Mouse (Mus musculus) intestine, embryonic 16.5 days (tissue): Measurements from ENCODE around the gene Klhl30. TPM values are rescaled to one million over a fixed set of nuclear protein-coding genes. Genes with fewer than 3 reads are reported as not detected.
A peak's percentile ranks its signal among the peaks of the same experiment; 100 is the strongest.

ENCODE experiments used
- ATAC-seq: fragments of 200-750 bp; cut with Nextera tagmentation; 2 replicates; pipeline ENCODE4 v1.8.0; 2017; ENCODE audit warnings: moderate TSS enrichment, moderate library complexity
- H3K27ac ChIP-seq: fragments of 300-500 bp; sonication (generic); 2 replicates; pipeline ENCODE4 v1.5.1; 2014; ENCODE audit warnings: mild to moderate bottlenecking, low read length
- H3K27me3 ChIP-seq: fragments of 300-500 bp; sonication (generic); replicated peaks from 2 replicates; pipeline ENCODE4 v1.6.1; 2014; ENCODE audit warnings: low read length, control low read depth, mixed read lengths; ENCODE audit not compliant: control insufficient read depth, insufficient read depth
- H3K36me3 ChIP-seq: fragments of 300-500 bp; sonication (generic); 2 replicates; pipeline ENCODE4 v1.6.1; 2014; ENCODE audit warnings: low read length, control low read depth; ENCODE audit not compliant: control insufficient read depth, insufficient read depth
- H3K4me1 ChIP-seq: fragments of 300-500 bp; sonication (generic); 2 replicates; pipeline ENCODE4 v1.6.1; 2014; ENCODE audit warnings: low read length, control low read depth, mixed read lengths; ENCODE audit not compliant: control insufficient read depth, insufficient read depth
- H3K4me2 ChIP-seq: fragments of 300-500 bp; sonication (generic); 2 replicates; pipeline ENCODE4 v1.6.1; 2014; ENCODE audit warnings: low read depth, low read length, control low read depth
- H3K4me3 ChIP-seq: fragments of 300-500 bp; sonication (generic); 2 replicates; pipeline ENCODE4 v1.5.1; 2014; ENCODE audit warnings: mild to moderate bottlenecking, low read length
- H3K9ac ChIP-seq: fragments of 300-500 bp; sonication (generic); 2 replicates; pipeline ENCODE4 v1.6.1; 2014; ENCODE audit warnings: low read depth, low read length
- H3K9me3 ChIP-seq: fragments of 300-500 bp; sonication (generic); 2 replicates; pipeline ENCODE4 v1.6.1; 2016; ENCODE audit warnings: low read length, control low read depth; ENCODE audit not compliant: control insufficient read depth
- WGBS: fragments of 180-500 bp; shearing (Covaris S2); extraction: QIAGEN DNeasy Blood & Tissue Kit; methylation state at CpG from one replicate; pipeline ENCODE4 v1.1.7; 2014; 5-methylcytosine and 5-hydroxymethylcytosine counted together
- polyA plus RNA-seq: library from polyadenylated mRNA; unstranded; fragments of >200 nt; fragmentation: Nextera tagmentation; extraction: Ambion mirVana; gene quantifications from 2 replicates; pipeline ENCODE4 v1.2.1, GENCODE M21; 2015

Gene Klhl30
- polyA plus RNA-seq, 1 experiment from 2014 or later, result 0.37 TPM

DNA sequence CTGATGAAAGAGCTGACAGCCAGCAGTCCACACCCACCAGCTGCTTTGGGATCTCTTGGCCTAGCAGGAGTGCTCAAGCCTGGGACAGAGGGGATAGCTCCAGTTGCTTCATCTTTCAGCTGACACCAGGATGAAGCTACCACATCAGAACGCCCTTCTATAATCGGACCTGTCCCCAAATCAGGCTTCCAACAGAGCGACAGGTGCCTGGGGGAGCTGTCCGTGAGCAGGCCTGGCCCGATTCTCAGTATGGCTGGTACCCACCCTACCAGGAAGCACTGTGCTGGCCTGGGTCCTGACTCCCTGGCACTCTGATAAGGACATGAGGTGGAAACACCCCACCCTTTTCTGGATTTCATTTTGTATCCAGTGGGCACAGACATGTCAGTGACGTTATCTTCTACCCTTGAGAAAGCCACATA lies 22.6 kb downstream of the Klhl30 start:
- Histone ChIP-seq H3K4me3 (no peak overlapping the region), H3K4me1 (peaks cover 21% of the 10 kb centered on the region), H3K27ac (no peak overlapping the region), H3K4me2 (no peak overlapping the region), H3K9ac (no peak overlapping the region), H3K36me3 (peaks cover 41% of the 10 kb centered on the region), H3K27me3 (no peaks in the 10 kb centered on the region), H3K9me3 (no peaks in the 10 kb centered on the region)
- no peak for ATAC-seq
- WGBS, result 87% methylated on average over 6 of the region's 6 CpGs

DNA sequence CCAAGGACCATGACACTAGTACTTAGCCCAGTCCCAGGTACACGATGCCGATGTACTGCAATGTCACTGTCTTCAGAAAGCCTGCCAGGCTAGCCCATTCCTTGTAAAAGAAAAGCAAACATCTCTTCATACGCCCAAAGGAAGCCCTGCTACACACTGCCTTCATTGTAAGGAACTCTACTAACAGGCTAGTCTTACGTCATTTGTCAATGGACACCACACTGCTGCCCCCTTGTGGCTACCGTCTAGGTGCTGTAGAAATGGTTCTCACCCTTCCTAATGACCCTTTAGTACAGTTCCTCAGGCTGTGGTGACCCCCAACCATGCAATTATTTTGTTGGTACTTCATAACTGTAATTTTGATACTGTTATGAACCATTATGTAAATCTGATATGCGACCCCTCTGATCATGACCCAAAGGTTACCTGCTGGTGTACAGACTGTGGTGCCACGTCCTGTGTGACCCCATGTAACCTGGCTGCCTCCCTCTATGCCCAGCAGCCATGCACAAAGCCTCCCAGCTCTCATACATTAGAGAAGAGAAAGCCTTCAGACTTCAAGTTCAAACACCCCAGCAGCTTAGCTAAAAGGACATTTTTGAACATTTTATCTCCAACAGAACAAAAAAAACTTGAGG lies 29.8 kb downstream of the Klhl30 start:
- Histone ChIP-seq H3K9ac (no peak overlapping the region), H3K27me3 (no peaks in the 10 kb centered on the region), H3K4me1 (no peaks in the 10 kb centered on the region), H3K4me2 (no peak overlapping the region), H3K9me3 (no peaks in the 10 kb centered on the region), H3K27ac (no peak overlapping the region), H3K36me3 (peaks cover 27% of the 10 kb centered on the region), H3K4me3 (no peak overlapping the region)
- 53% methylated on average over 7 of the region's 7 CpGs for WGBS
- ATAC-seq, result peak; percentile 70

DNA sequence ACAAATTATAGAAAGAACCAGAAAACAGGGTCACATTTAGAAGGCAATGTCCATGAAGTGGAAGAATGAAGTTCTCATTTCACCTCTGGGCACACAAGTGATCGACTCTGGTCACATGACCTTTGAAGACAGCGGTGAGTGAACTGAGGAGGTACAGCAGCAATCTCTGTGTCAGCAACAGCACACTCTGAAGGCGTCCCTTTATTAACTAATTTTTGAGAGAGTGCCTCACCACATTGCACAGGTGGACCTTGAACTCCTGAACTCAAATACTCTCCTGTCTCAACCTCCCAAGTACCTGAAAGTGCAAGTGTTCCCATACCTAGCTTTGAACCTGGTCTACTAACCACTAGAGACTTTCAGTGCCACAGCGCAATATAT lies 30.3 kb downstream of the Klhl30 start:
- peaks cover 23% of the 10 kb centered on the region; the same call in 1 of the 2 replicates for H3K36me3 ChIP-seq
- H3K9ac ChIP-seq, result no peak overlapping the region
- H3K27ac ChIP-seq, result no peak overlapping the region
- no peaks in the 10 kb centered on the region for H3K9me3 ChIP-seq
- no peak overlapping the region for H3K4me3 ChIP-seq
- ATAC-seq, result peak; percentile 37; the same call in 1 of the 2 replicates
- H3K4me1 ChIP-seq, result no peaks in the 10 kb centered on the region
- 85% methylated on average over 4 of the region's 4 CpGs for WGBS
- no peaks in the 10 kb centered on the region for H3K27me3 ChIP-seq
- no peak overlapping the region for H3K4me2 ChIP-seq

DNA sequence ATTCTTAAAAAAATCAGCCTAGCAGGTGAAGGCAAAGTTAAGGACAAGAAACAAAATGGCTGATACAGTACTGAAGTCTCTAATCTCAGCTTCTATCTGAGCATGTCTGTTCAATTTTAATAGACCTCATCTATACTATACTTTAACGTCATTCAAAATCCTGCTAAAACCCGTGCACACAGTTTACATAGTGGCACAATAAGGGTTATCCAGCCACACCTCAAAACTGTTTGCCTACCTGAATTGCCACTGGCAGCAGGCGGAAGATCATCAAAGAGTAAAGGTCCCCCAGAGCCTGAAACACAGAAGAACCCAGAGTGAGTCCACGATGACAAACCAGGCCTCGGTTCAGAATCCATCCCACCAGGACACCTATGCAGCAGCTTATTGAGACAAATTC lies 39.6 kb downstream of the Klhl30 start:
- ATAC-seq, result peak; percentile 88
- Histone ChIP-seq H3K4me1 (peaks cover 9% of the 10 kb centered on the region; the same call in 1 of the 2 replicates), H3K36me3 (peaks cover 10% of the 10 kb centered on the region), H3K27me3 (no peaks in the 10 kb centered on the region), H3K4me2 (no peak overlapping the region), H3K4me3 (no peak overlapping the region), H3K9ac (no peak overlapping the region), H3K27ac (no peak overlapping the region; the same call in 1 of the 2 replicates), H3K9me3 (no peaks in the 10 kb centered on the region)
- WGBS, result 65% methylated on average over 5 of the region's 5 CpGs

DNA sequence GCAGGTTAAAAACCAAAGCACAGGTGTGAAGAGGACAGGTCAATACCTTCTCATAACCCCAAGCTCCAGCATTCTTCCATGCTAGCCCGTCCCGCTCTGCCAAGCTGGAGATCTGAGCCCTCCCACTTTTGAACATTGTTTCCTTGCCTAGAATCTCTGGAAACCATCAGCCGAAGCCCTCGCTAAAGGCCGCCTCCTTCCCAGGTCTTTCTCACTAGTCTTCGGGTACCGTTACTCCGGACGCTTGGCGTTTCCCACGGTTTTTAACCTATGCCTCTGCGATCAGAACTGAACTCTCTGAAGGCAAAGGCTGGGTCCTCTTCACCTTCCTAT lies 47.1 kb downstream of the Klhl30 start:
- Histone ChIP-seq H3K4me1 (peaks cover 10% of the 10 kb centered on the region), H3K9ac (peak overlapping the region; percentile 93), H3K27me3 (no peaks in the 10 kb centered on the region), H3K4me2 (peak overlapping the region; percentile 91), H3K36me3 (no peaks in the 10 kb centered on the region), H3K27ac (peak overlapping the region; percentile 73), H3K9me3 (no peaks in the 10 kb centered on the region), H3K4me3 (peak overlapping the region; percentile 90)
- WGBS, result 2% methylated on average over 12 of the region's 12 CpGs
- no peak for ATAC-seq

DNA sequence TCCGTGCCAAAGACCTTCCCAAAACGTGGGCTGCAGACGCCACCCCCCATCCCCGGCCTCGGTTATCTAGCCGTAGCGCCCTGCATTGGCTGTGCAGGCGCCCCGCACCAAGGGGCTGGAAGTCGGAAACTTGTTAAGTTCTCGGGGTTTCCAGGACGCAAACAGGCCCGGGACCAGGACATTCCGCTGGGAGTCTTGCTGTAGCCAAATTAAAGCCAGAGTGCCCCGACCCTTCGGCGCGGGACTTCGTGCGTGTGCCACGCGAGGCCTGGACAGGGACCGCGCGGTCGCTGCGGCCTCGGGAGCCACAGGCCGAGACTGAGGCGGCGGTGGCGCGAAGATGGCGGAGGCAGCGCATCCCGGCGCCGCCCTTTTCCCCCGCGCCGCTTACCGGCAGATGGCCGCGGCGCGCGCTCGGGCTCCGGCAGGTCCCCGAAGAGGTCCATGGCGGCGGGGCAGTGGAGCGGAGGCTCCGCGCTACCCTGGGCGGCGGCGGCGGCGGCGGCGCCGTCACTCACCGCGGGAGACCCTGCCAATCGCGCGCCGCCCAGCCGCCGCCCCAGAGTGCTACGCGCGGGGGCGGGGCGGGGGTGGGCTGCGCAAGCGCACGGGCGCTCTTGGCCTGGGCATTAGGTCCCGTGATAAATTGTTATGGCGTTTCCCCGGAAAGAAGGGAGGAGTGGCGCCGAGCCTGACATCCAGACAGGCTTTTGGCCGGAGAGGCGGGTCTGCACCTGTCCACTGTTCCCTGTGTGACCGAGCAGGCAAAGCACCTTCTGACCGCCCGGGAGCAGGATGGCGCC lies 47.6 kb downstream of the Klhl30 start, which contains the start of gene Ilkap:
Gene Ilkap (minus strand): TSS at position 556 of the 803 bp plus-strand sequence.
- Histone ChIP-seq H3K27ac (peak within 1 kb of the TSS; percentile 73), H3K4me1 (peaks cover 10% of the 10 kb centered on the region), H3K27me3 (no peaks in the 10 kb centered on the region), H3K4me2 (peak within 1 kb of the TSS; percentile 91), H3K9ac (peak within 1 kb of the TSS; percentile 93), H3K4me3 (peak within 1 kb of the TSS; percentile 90), H3K36me3 (no peaks in the 10 kb centered on the region), H3K9me3 (no peaks in the 10 kb centered on the region)
- WGBS, result under 1% methylated on average over 77 of the region's 91 CpGs
- peak; percentile 98 for ATAC-seq

DNA sequence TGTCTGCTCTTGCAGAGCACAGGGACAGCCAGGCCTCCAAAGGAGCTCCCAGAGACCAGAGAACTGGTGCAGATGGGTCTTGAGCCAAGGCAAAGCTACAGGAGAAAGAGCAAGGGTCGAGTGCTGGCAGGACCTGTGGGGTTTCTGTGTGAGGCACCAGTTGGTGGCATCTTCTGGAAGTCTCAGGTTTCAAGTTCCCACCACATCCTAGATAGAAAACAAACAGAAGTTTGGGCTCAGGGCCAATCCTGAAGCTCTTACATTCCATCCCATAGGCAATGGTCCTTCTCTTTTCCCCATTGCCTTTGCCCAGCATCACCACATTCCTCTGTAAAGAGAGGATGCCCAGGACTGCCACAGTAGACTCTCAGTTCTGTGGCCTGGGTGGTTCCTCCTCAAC lies 54.2 kb downstream of the Klhl30 start:
- Histone ChIP-seq H3K27ac (no peak overlapping the region), H3K9ac (no peak overlapping the region), H3K9me3 (no peaks in the 10 kb centered on the region), H3K4me2 (no peak overlapping the region), H3K4me1 (no peaks in the 10 kb centered on the region), H3K27me3 (no peaks in the 10 kb centered on the region), H3K36me3 (no peaks in the 10 kb centered on the region), H3K4me3 (no peak overlapping the region)
- WGBS, result 14% methylated on average over 1 of the region's 1 CpGs
- ATAC-seq, result no peak

DNA sequence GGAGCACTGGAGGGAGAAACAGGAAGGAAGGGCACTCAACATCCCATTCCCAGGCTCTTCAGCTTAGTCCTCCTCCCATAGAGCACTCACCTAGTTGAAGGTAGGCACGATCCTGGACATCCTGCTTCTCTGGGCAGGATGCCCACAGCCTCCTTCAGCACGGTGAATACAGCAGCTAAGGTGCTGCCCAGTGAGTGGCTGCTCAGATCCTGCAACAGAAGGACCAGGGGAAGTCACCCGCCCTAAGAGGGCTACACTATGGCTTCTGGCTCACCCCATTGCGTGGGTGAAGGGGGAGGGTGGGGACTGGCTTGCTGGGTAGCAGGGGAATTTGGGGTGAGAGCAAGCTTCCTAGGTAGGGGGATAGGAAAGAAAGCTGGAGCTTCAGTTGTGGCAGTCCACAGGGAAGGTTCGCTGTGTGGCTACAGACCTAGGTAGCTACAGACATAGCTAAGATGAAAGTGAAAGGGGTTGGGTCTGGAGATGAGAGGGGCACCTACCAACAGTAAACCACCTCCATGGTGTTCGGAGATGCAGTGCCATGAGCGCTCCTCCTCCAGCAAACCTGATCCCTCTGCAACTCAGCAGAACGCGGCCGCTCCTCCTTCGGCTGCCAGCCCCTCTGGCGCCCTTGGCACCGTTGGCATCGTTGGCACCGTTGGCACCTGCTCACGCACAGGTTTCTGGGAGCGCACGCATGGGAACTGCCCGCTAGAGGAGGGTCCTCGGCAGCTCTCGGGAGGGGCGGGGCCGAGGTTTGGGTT lies 54.8 kb downstream of the Klhl30 start:
- Histone ChIP-seq H3K27me3 (no peaks in the 10 kb centered on the region), H3K4me3 (no peak overlapping the region), H3K4me2 (no peak overlapping the region), H3K27ac (no peak overlapping the region), H3K9me3 (no peaks in the 10 kb centered on the region), H3K9ac (no peak overlapping the region), H3K36me3 (no peaks in the 10 kb centered on the region), H3K4me1 (no peaks in the 10 kb centered on the region)
- no peak for ATAC-seq
- WGBS, result 56% methylated on average over 23 of the region's 23 CpGs

DNA sequence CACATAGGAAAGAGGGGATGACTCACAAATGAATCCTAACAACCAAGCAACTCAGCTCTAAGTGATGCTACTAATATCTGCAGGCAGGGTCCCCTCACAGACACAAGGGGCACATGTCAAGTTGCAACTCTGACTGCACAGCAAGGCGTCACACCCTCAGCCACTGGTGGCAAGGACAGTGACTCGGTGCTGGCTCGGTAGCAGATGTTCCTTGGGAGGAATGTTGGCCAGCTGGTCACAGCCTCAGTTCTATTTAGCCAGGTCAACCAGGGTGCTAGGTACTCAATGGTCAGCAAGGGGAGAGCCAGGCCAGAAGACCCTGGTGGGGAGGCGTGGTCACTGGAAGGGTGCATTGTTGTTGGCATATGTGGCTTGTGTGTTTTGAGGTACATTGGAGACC lies 57.0 kb downstream of the Klhl30 start:
- WGBS, result 83% methylated on average over 4 of the region's 4 CpGs
- H3K4me1 ChIP-seq, result peaks cover 10% of the 10 kb centered on the region
- H3K27me3 ChIP-seq, result no peaks in the 10 kb centered on the region
- H3K4me2 ChIP-seq, result no peak overlapping the region
- no peaks in the 10 kb centered on the region for H3K9me3 ChIP-seq
- H3K27ac ChIP-seq, result no peak overlapping the region
- ATAC-seq, result no peak
- no peak overlapping the region for H3K9ac ChIP-seq
- H3K4me3 ChIP-seq, result no peak overlapping the region
- no peaks in the 10 kb centered on the region for H3K36me3 ChIP-seq
